Mouse (Mus musculus) stomach, embryonic 16.5 days (tissue): Measurements from ENCODE around the gene Cdh12. TPM values are rescaled to one million over a fixed set of nuclear protein-coding genes. Genes with fewer than 3 reads are reported as not detected.
A peak's percentile ranks its signal among the peaks of the same experiment; 100 is the strongest.

Source experiments
- ATAC-seq: fragments of 200-750 bp; cut with Nextera tagmentation; 2 replicates; pipeline ENCODE4 v1.8.0; 2017; ENCODE audit warnings: moderate number of reproducible peaks, moderate TSS enrichment; ENCODE audit not compliant: insufficient read depth, low FRiP score
- H3K27ac ChIP-seq: fragments of 300-500 bp; sonication (generic); 2 replicates; pipeline ENCODE4 v1.5.1; 2014; ENCODE audit warnings: low read length
- H3K27me3 ChIP-seq: fragments of 300-500 bp; sonication (generic); 2 replicates; pipeline ENCODE4 v1.6.1; 2014; ENCODE audit warnings: low read length, control low read depth, mixed read lengths; ENCODE audit not compliant: control insufficient read depth, insufficient read depth
- H3K36me3 ChIP-seq: fragments of 300-500 bp; sonication (generic); 2 replicates; pipeline ENCODE4 v1.6.1; 2014; ENCODE audit warnings: low read length; ENCODE audit not compliant: control insufficient read depth, insufficient read depth
- H3K4me1 ChIP-seq: fragments of 300-500 bp; sonication (generic); 2 replicates; pipeline ENCODE4 v1.6.1; 2014; ENCODE audit warnings: low read length, control low read depth, mixed read lengths; ENCODE audit not compliant: control insufficient read depth, insufficient read depth
- H3K4me2 ChIP-seq: fragments of 300-500 bp; sonication (generic); 2 replicates; pipeline ENCODE4 v1.6.1; 2014; ENCODE audit warnings: low read depth, low read length, mixed read lengths
- H3K4me3 ChIP-seq: fragments of 300-500 bp; sonication (generic); replicated peaks from 2 replicates; pipeline ENCODE4 v1.5.1; 2014; ENCODE audit warnings: mild to moderate bottlenecking, low read length
- H3K9ac ChIP-seq: fragments of 300-500 bp; sonication (generic); 2 replicates; pipeline ENCODE4 v1.6.1; 2014; ENCODE audit warnings: low read length
- H3K9me3 ChIP-seq: fragments of 300-500 bp; sonication (generic); replicated peaks from 2 replicates; pipeline ENCODE4 v1.6.1; 2016; ENCODE audit warnings: low read length, control low read depth; ENCODE audit not compliant: control insufficient read depth
- WGBS: fragments of 180-500 bp; shearing (Covaris S2); extraction: QIAGEN DNeasy Blood & Tissue Kit; methylation state at CpG from one replicate; pipeline ENCODE4 v1.1.7; 2014; 5-methylcytosine and 5-hydroxymethylcytosine counted together
- polyA plus RNA-seq: library from polyadenylated mRNA; unstranded; fragments of >200 nt; fragmentation: Nextera tagmentation; extraction: Ambion mirVana; gene quantifications from 2 replicates; pipeline ENCODE4 v1.2.1, GENCODE M21; 2015

Cdh12 gene
- polyA plus RNA-seq: 0.66 and 0.80 TPM in 2 replicates

DNA sequence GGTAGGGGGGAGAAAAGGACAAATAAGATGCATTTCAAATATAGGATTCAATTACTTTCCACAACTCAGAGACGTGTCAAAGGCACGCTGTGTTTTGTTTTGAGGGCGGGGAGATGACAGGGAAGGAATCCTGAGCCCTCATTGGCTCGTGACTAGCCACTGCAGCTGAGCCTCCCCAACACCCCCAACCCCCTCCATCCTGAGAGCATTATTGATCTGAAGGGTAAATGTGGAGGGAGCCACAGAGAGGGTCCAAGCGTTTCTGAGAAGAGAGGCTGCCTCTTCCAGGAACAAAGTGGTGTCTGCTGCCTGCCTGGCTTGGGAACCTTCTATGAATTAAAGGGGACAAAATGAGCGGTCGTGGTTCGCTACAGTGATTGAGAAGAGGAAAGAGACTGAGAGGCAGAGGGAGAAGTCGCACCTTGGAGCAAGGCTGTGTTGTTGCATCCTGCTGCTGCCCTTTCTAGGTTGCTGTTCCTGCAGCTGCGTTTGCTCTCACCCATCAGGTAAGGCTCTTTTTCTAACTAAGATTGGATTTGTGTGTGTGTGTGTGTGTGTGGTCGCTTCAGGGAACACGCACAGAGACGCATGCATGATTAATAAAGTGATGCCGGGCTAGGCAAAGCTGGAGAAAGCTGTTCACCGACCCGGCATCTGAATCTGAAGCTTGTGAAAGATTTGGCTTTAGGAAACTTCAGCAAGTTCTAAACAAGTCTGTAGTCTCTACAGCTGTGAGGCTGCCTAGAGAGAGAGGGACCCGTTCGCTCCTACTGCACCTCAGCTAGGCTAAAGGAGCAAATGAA, at the start of gene Cdh12:
Gene Cdh12, plus strand, starts transcription at position 405 of the 803 bp plus-strand sequence.
- Histone ChIP-seq H3K9ac (peak within 1 kb of the TSS; percentile 28; the same call in 1 of the 2 replicates), H3K27me3 (no peaks in the 10 kb centered on the region), H3K4me1 (no peaks in the 10 kb centered on the region), H3K9me3 (no peaks in the 10 kb centered on the region), H3K36me3 (no peaks in the 10 kb centered on the region), H3K4me3 (peak within 1 kb of the TSS; percentile 38), H3K27ac (no peak within 1 kb of the TSS), H3K4me2 (peak within 1 kb of the TSS; percentile 50)
- WGBS: 8% methylated on average over 18 of the region's 18 CpGs
- ATAC-seq: no peak

DNA sequence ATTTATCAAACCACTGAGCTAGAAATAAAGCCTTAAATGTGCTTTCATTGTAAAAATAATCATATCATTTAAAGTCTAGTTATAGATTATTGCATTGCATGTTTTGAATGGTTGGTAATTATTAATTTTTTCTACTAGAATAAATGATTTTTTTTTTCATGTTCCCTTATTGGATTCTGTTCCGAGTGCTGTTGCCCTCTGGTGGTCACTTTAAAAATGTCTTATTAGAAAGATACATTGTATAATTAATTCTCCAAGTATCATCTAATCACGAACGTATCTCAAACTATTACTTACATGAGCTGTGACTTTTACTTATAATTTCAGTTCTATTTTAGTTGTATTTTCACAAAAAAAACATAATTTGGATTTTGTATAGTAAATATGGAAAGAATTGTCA, 45.5 kb upstream of the Cdh12 start:
- Histone ChIP-seq H3K9me3 (no peaks in the 10 kb centered on the region), H3K4me3 (no peak overlapping the region), H3K36me3 (no peaks in the 10 kb centered on the region), H3K4me2 (no peak overlapping the region), H3K9ac (no peak overlapping the region), H3K27me3 (no peaks in the 10 kb centered on the region), H3K4me1 (no peaks in the 10 kb centered on the region), H3K27ac (no peak overlapping the region)
- ATAC-seq: no peak
- WGBS: 42% methylated on average over 3 of the region's 3 CpGs

DNA sequence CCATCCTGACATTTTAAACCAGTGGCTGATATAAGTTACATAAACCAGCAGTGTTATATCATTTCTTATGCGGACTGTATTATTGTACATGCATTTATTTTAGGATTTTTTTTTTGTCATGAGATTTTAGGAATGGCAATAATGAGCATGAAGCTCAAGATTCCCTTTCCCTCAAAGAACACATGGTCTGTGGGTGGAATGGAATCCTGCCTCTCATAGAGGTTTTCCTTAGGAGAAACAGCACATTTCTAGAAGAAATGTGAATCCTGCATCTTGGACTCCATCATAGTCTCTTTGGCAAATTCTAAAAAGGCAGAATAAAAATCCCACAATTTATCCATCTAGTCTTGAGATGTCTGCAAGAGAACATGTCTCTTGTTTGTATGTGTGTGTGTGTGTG, 35.7 kb upstream of the Cdh12 start:
- no peaks in the 10 kb centered on the region for H3K27me3 ChIP-seq
- no peaks in the 10 kb centered on the region for H3K36me3 ChIP-seq
- no peak overlapping the region for H3K9ac ChIP-seq
- H3K4me2 ChIP-seq: no peak overlapping the region
- WGBS: 85% methylated on average over 1 of the region's 1 CpGs
- ATAC-seq: no peak
- H3K4me1 ChIP-seq: no peaks in the 10 kb centered on the region
- no peak overlapping the region for H3K27ac ChIP-seq
- H3K4me3 ChIP-seq: no peak overlapping the region
- no peaks in the 10 kb centered on the region for H3K9me3 ChIP-seq

DNA sequence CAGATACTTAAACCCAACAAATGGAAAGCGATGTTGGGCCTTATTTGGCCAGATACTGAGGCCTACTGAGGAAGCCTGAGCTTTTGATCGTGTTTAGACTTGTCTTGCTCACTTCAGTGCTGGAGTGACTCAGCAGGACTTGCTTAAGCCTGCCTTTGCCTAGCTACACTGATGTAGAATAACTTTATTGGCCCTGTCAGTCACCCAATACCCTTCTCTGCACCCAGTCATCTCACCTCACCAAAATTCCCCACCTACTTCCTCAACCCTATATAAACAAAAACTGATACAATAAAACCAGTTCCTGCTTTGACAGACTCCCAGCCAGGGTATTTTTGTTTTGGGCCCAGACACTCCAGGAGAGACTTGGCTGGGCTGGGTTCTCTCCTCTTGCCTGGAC, 12.7 kb upstream of the Cdh12 start:
- no peak for ATAC-seq
- no peak overlapping the region for H3K4me3 ChIP-seq
- no peak overlapping the region for H3K9ac ChIP-seq
- no peaks in the 10 kb centered on the region for H3K36me3 ChIP-seq
- WGBS: 56% methylated on average over 2 of the region's 2 CpGs
- no peak overlapping the region for H3K27ac ChIP-seq
- H3K9me3 ChIP-seq: no peaks in the 10 kb centered on the region
- H3K4me2 ChIP-seq: no peak overlapping the region
- no peaks in the 10 kb centered on the region for H3K27me3 ChIP-seq
- no peaks in the 10 kb centered on the region for H3K4me1 ChIP-seq

DNA sequence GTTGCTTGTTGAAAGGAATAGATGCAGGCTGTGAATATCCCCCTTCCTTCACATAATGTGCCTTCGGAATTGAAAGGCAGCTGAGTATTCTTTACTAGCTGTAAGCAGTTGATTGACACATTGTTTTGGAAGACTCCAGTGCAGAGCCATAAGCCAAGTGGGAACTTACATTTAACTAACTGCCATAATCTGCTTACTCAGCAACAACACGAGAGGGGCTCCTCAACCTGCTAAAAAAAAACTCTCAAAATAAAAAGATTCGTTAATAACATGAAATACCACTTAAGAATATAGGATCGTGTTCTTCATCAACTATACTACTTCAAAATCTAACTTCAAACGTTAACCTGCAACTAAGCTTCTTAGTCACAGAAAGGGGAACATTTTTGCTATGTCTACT, 1.5 kb downstream of the Cdh12 start:
- Histone ChIP-seq H3K4me3 (no peak overlapping the region), H3K4me2 (no peak overlapping the region), H3K36me3 (no peaks in the 10 kb centered on the region), H3K4me1 (no peaks in the 10 kb centered on the region), H3K9ac (no peak overlapping the region), H3K9me3 (no peaks in the 10 kb centered on the region), H3K27ac (no peak overlapping the region), H3K27me3 (no peaks in the 10 kb centered on the region)
- WGBS: 66% methylated on average over 5 of the region's 5 CpGs
- ATAC-seq: no peak

DNA sequence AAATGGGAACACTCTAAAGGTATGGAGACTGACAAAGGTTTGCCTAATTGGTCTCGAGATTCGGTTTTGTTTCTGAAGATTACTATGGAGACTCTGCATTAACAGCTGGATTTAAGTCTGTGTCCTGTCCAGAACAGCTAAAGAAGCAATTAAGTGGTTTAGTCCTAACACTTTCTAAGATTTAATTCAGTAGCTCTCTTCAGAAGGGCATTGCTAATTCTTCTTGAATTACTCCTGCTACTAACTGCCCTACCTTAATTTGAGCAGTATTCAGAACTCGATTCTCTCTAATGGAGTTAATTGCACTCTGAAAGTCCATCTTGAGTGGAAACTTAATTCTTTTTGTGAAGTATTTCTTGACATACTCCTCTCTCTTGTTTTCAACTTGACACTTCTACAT, 9.4 kb downstream of the Cdh12 start:
- no peaks in the 10 kb centered on the region for H3K36me3 ChIP-seq
- WGBS: 74% methylated on average over 3 of the region's 3 CpGs
- no peak for ATAC-seq
- H3K9me3 ChIP-seq: no peaks in the 10 kb centered on the region
- H3K9ac ChIP-seq: no peak overlapping the region
- no peak overlapping the region for H3K4me2 ChIP-seq
- H3K27me3 ChIP-seq: no peaks in the 10 kb centered on the region
- H3K4me3 ChIP-seq: no peak overlapping the region
- H3K4me1 ChIP-seq: 0 out of 2 replicates have a peak, but pooled peaks cover under 1% of the 10 kb centered on the region
- H3K27ac ChIP-seq: no peak overlapping the region

DNA sequence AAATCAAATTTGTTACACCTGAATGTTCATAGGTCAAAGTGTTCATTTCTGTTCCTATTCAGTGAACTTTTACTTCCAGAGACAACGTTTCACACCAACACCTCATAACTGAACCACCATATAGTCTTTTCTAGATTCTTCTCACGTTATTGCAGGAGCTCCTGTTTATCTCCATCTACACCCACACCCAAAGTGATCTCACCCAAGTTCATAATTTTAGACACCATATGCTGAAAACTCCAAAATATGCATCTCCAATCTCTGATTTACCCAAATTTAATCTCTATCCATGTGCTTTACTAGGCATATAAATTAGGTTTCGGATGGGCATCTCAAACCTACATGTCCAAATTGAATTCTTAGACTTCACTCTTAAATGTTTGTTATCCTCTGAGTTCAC, 13.4 kb downstream of the Cdh12 start:
- Histone ChIP-seq H3K9ac (no peak overlapping the region), H3K27ac (no peak overlapping the region)
- no peak for ATAC-seq

DNA sequence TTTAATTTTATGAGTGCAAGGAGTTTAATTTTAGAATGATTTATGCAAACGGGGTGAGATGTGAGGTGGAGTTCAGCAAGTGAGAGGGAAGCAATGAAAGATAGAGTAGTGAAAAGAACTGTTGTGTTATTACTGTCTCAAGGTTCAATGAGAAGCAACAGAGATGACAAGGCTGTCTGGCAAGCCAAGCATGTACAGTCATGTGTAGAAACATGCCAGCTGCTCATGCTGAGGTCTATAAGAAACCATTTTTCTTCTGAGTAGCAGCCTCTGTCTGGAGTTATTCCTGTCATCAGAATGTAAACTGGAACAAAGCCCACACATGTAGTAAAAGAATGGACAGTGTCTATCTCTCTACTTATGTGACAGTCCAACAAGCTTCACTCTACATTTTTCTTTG, 14.5 kb downstream of the Cdh12 start:
- H3K9ac ChIP-seq: no peak overlapping the region
- H3K27ac ChIP-seq: no peak overlapping the region
- 56% methylated on average over 1 of the region's 1 CpGs for WGBS
- peaks cover 3% of the 10 kb centered on the region; the same call in 1 of the 2 replicates for H3K4me1 ChIP-seq
- no peaks in the 10 kb centered on the region for H3K27me3 ChIP-seq
- ATAC-seq: peak; percentile 53; the same call in 1 of the 2 replicates
- no peaks in the 10 kb centered on the region for H3K9me3 ChIP-seq
- no peak overlapping the region for H3K4me3 ChIP-seq
- H3K36me3 ChIP-seq: no peaks in the 10 kb centered on the region
- no peak overlapping the region for H3K4me2 ChIP-seq

More for the DNA sequence above, 13.4 kb downstream of the Cdh12 start:
- Histone ChIP-seq H3K27me3 (no peaks in the 10 kb centered on the region), H3K4me3 (no peak overlapping the region), H3K4me2 (no peak overlapping the region), H3K4me1 (peaks cover 3% of the 10 kb centered on the region; the same call in 1 of the 2 replicates), H3K36me3 (no peaks in the 10 kb centered on the region), H3K9me3 (no peaks in the 10 kb centered on the region)
- WGBS: 77% methylated on average over 3 of the region's 3 CpGs

DNA sequence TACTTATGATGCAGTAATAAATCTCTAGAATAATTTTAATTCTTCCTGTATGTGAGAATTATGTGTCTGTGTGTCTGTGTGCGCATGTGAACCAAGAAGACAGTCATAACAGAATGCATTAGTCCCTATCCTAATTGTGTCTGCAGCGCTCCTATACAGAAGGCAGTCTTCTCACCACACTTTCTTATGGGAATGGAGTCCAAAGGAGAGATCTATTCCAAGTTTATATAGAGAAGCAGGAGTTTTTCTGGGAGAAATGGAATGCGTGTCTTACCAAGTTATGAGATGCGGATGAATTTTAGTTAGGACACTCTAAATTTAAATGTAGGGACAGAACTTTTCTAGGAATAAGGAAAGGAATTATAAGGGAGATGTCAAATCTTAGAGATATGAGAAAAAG, 101.9 kb downstream of the Cdh12 start:
- ATAC-seq: no peak
- Histone ChIP-seq H3K4me3 (no peak overlapping the region), H3K4me1 (no peaks in the 10 kb centered on the region), H3K27me3 (no peaks in the 10 kb centered on the region), H3K9ac (no peak overlapping the region), H3K36me3 (no peaks in the 10 kb centered on the region), H3K9me3 (no peaks in the 10 kb centered on the region), H3K27ac (no peak overlapping the region), H3K4me2 (no peak overlapping the region)
- WGBS: 94% methylated on average over 4 of the region's 4 CpGs
